Mouse (Mus musculus) midbrain, embryonic 11.5 days (tissue): ENCODE measurements at regions not wholly inside any gene's neighbourhood (a gene's known extent, or its start where the extent isn't known, plus 50 kb on each side); places are given as distances from the start of the nearest gene placed in this dataset.

Experiments
- ATAC-seq: fragments of 200-750 bp; cut with Nextera tagmentation; 2 replicates; pipeline ENCODE4 v1.8.0; 2017; ENCODE audit warnings: moderate TSS enrichment, moderate library complexity; ENCODE audit not compliant: low FRiP score
- DNase-seq: peaks from one replicate; pipeline ENCODE4 v3.0.0; 2015; ENCODE audit warnings: low spot score; ENCODE audit errors: missing footprints
- H3K27ac ChIP-seq: fragments of 300-500 bp; sonication (generic); 2 replicates; pipeline ENCODE4 v1.5.1; 2014; ENCODE audit warnings: low read depth, low read length
- H3K27me3 ChIP-seq: fragments of 300-500 bp; sonication (generic); 2 replicates; pipeline ENCODE4 v1.6.1; 2014; ENCODE audit warnings: mild to moderate bottlenecking, low read length, moderate library complexity, mixed read lengths; ENCODE audit not compliant: control insufficient read depth, insufficient read depth
- H3K36me3 ChIP-seq: fragments of 300-500 bp; sonication (generic); 2 replicates; pipeline ENCODE4 v1.6.1; 2014; ENCODE audit warnings: mild to moderate bottlenecking, low read length, moderate library complexity, mixed read lengths; ENCODE audit not compliant: control insufficient read depth, insufficient read depth
- H3K4me1 ChIP-seq: fragments of 300-500 bp; sonication (generic); 2 replicates; pipeline ENCODE4 v1.6.1; 2014; ENCODE audit warnings: low read length; ENCODE audit not compliant: control insufficient read depth, insufficient read depth
- H3K4me2 ChIP-seq: fragments of 300-500 bp; sonication (generic); 2 replicates; pipeline ENCODE4 v1.6.1; 2014; ENCODE audit warnings: mild to moderate bottlenecking, moderate library complexity
- H3K4me3 ChIP-seq: fragments of 300-500 bp; sonication (generic); 2 replicates; pipeline ENCODE4 v1.5.1; 2014; ENCODE audit warnings: low read depth, low read length
- H3K9ac ChIP-seq: fragments of 300-500 bp; sonication (generic); 2 replicates; pipeline ENCODE4 v1.6.1; 2014; ENCODE audit warnings: low read length
- H3K9me3 ChIP-seq: fragments of 300-500 bp; sonication (generic); 2 replicates; pipeline ENCODE4 v1.6.1; 2016; ENCODE audit warnings: low read length; ENCODE audit not compliant: control insufficient read depth
- WGBS: fragments of 180-500 bp; shearing (Covaris S2); extraction: QIAGEN DNeasy Blood & Tissue Kit; methylation state at CpG from one replicate; pipeline ENCODE4 v1.1.7; 2014; 5-methylcytosine and 5-hydroxymethylcytosine counted together

DNA sequence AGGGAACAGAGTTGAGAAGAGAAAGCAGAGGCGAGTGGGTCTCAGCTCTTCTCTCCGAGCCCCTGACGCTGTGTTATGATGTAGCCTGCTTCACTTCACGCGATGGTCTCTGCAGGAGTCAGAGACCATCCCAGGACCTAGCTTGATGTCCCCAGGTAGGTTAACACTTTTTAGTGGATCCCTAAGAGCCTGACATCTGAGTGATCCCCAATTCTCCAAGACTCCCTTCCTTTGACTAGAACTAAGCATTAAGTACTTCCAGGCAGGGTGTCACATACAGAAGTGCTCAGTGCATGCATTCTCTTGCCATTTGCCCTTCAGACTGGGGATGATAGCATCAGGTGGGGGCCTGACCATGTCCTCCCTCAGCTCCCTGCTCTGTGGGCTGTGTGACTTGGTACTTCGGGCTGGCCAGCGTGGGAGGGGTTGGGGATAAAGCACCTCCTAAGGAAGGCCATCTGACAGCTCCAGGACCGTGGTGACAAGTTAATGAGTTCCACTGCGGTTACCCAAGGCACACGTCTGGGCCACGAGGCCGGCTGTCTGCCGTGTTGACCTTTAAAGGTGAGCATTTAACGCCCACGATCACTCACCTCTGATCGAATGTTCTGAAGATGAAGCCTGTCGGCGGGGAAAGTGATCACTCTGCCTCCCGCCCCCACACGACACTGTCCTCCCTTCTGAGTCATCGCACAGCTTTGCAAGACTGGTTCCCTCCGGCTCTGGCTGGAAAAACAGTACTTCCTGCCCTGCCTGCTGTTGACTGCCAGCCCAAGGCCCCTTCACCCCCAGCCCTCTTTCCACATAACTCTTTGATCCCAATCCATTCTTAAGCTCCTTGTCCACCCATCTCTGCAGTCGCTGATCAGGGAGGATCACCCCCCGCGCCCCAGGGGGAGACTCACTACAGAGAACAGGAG is 65.8 kb upstream of the Ppp2r5c start:
- DNase-seq: peak; percentile 73
- Histone ChIP-seq H3K9me3 (no peaks in the 10 kb centered on the region), H3K36me3 (no peaks in the 10 kb centered on the region), H3K9ac (no peak overlapping the region), H3K4me2 (no peak overlapping the region), H3K4me1 (peaks cover 4% of the 10 kb centered on the region), H3K27ac (no peak overlapping the region), H3K27me3 (no peaks in the 10 kb centered on the region), H3K4me3 (no peak overlapping the region)
- 84% methylated on average over 25 of the region's 25 CpGs for WGBS
- no peak for ATAC-seq

DNA sequence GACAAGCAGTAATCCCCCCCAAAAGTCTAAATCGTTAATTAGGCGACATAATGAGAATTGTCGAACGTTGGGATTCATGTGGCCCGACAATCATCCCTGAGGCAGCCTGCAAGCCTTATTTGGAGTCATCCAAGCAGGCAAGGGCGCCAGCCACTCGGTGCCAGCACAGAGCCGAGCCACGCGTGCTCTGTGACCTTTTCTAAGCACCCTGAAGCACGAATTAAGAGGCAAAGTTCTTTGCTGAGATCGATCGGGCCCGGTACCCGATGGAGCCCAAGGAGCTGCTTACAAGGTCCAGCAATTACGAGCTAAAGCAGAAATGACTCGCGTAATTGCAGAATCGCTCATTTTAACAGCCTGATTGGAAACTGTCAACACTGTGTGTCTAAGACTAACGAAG is 61.9 kb upstream of the Ppp2r5c start:
- no peaks in the 10 kb centered on the region for H3K4me1 ChIP-seq
- ATAC-seq (no peak), DNase-seq (peak; percentile 70)
- H3K36me3 ChIP-seq: no peaks in the 10 kb centered on the region
- 71% methylated on average over 20 of the region's 20 CpGs for WGBS
- no peaks in the 10 kb centered on the region for H3K27me3 ChIP-seq
- H3K9ac ChIP-seq: no peak overlapping the region
- no peak overlapping the region for H3K27ac ChIP-seq
- no peak overlapping the region for H3K4me3 ChIP-seq
- H3K4me2 ChIP-seq: no peak overlapping the region
- no peaks in the 10 kb centered on the region for H3K9me3 ChIP-seq

DNA sequence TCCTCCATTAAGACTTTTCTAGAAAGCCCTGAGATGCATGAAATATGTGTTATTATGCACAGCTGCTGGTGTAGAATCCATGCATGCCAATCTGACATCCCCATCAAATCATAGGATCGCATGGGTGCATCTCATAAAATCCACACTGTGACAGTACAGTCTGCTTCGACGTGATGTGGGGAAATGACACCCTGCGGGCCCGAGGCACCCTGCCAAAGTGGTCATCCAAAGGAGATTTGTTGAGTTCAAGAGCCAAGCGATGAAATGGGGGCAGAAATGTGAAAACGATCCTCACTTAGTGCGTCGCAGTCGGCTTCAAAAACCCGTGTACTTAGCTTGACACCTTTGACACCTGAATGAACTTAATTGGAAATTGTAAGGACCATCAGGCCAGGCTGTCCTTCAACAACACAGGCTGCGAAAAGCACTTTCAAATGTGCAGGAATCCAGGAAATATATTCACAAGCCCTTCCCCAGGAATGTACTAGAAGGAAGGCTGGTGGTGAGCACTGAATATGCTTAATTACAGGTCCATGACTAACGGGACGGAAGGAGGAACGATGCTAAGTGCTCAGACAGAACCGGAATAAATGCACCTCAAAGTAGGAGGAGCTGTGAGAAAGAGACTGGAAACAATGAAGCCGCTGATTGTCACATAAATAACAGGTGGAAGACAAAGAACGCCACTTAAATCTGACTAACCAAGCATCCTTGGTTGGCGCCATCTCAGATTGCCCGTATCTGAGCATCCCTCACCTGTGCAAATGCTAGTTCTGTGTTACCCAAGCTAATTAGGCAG is 60.9 kb upstream of the Ppp2r5c start:
- 83% methylated on average over 20 of the region's 20 CpGs for WGBS
- Histone ChIP-seq H3K27ac (no peak overlapping the region), H3K4me1 (no peaks in the 10 kb centered on the region), H3K36me3 (no peaks in the 10 kb centered on the region), H3K27me3 (no peaks in the 10 kb centered on the region), H3K9me3 (no peaks in the 10 kb centered on the region), H3K4me3 (no peak overlapping the region), H3K9ac (no peak overlapping the region), H3K4me2 (no peak overlapping the region)
- ATAC-seq (no peak), DNase-seq (peak; percentile 72)

DNA sequence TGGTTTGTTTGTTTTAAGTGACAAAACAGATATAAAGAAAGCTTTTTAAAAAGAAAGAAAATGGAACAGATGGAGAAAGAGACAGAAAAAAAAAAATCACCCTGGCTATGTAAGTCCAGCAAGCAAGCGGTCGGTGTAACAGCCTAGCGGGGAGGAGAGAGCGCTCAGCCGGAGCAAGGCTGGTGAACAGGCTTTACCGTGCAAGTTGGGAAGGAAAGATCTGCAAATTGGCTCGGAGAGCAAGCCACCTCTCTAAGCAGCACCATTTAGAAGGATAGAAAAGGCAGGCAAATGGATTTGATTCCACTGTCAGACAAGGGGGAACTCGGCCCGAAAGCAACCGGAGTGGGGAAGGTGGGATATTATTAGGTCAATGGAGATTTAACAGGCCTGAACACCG is 59.9 kb upstream of the Ppp2r5c start:
- Histone ChIP-seq H3K4me2 (no peak overlapping the region), H3K27me3 (no peaks in the 10 kb centered on the region), H3K9ac (no peak overlapping the region), H3K4me3 (no peak overlapping the region), H3K4me1 (no peaks in the 10 kb centered on the region), H3K9me3 (no peaks in the 10 kb centered on the region), H3K27ac (no peak overlapping the region), H3K36me3 (no peaks in the 10 kb centered on the region)
- ATAC-seq: no peak
- DNase-seq: peak; percentile 82
- WGBS: 45% methylated on average over 11 of the region's 11 CpGs

DNA sequence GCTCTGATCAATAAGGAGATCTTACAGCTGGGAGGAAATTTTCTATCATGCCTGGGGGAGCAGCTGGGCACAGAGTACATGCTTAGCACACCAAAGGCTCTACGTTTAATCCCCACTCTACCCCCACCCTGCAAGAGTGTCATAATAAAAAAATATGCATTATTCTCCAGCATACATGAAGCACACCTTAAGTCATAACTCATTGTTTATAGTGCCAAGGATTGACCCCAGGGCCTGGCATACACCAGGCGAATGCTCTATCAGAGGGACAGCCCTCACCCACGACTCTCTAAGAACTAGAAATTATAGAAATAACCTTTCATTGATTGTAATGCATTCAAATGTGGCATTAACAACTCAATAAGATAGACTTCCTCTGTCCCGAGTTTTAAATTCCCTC is 59.4 kb upstream of the Ppp2r5c start:
- Histone ChIP-seq H3K36me3 (no peaks in the 10 kb centered on the region), H3K9me3 (no peaks in the 10 kb centered on the region), H3K27ac (no peak overlapping the region), H3K4me3 (no peak overlapping the region), H3K4me2 (no peak overlapping the region), H3K27me3 (no peaks in the 10 kb centered on the region), H3K9ac (no peak overlapping the region), H3K4me1 (no peaks in the 10 kb centered on the region)
- WGBS: 76% methylated on average over 4 of the region's 4 CpGs
- ATAC-seq: no peak
- peak; percentile 61 for DNase-seq

DNA sequence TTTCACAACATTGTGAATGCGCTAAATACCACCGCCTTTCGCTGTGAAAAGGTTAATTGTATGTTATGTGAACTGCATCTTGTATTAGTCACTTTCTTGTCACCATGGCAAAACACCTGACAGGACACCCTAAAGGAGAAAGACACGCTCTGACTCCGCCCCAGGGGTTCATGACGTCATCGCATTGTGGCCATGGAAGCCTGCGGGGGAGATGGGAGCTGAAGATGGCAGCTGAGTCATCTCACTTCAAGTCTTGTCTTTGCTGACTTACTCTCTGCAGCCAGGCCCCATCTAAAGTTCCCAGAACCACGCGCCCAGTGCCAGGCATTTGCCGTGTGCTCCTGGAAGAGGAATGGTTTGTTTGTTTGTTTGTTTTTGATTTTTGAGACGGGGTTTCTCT is 57.5 kb upstream of the Ppp2r5c start:
- no peaks in the 10 kb centered on the region for H3K27me3 ChIP-seq
- H3K9ac ChIP-seq: no peak overlapping the region
- H3K27ac ChIP-seq: no peak overlapping the region
- no peaks in the 10 kb centered on the region for H3K9me3 ChIP-seq
- DNase-seq: peak; percentile 59
- ATAC-seq: no peak
- no peaks in the 10 kb centered on the region for H3K36me3 ChIP-seq
- no peak overlapping the region for H3K4me3 ChIP-seq
- WGBS: 79% methylated on average over 12 of the region's 12 CpGs
- no peak overlapping the region for H3K4me2 ChIP-seq
- no peaks in the 10 kb centered on the region for H3K4me1 ChIP-seq

DNA sequence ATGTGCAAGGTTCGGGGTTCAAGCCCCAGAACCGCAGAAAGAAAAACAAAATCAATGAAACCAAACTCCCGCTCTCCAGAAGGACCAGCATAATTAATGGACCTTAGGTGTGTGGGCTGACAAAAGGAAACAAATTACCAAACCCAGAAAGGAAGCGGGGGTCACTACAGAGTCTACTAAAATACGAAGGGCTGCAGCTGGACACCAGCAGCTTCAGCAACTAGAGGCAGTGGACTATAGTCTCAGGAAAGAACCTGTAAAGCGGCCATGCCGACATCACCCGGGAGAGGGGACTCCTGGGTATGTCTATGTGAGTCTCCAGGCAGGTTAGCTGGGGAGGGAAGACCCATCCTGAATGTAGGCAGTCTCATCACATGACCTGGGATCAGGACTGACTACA is 55.5 kb upstream of the Ppp2r5c start:
- Histone ChIP-seq H3K4me2 (no peak overlapping the region), H3K9me3 (no peaks in the 10 kb centered on the region), H3K36me3 (no peaks in the 10 kb centered on the region), H3K4me3 (no peak overlapping the region), H3K9ac (no peak overlapping the region), H3K27me3 (no peaks in the 10 kb centered on the region), H3K4me1 (no peaks in the 10 kb centered on the region), H3K27ac (no peak overlapping the region)
- peak; percentile 49 for DNase-seq
- WGBS: 86% methylated on average over 8 of the region's 8 CpGs
- no peak for ATAC-seq

DNA sequence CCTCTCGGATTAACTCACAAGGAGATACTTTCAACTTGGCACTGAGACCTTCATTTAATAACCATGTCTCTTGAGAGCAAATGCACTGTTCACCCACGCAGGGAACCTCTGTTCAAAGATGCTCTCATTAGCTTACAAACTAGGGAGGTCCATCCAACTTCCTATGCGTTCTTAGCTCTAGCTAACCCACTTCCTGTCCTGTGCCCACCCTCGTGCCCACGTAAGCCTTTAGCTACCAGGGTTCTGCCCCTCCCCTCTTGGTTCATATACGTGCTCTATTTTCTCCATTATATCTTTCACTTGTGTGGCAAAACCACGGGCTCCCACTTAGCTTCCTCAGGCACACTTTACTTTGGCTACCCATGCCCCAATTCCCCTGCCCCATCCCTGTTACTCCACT is 53.4 kb upstream of the Ppp2r5c start:
- 80% methylated on average over 7 of the region's 7 CpGs for WGBS
- Histone ChIP-seq H3K9ac (no peak overlapping the region), H3K4me2 (no peak overlapping the region), H3K4me1 (no peaks in the 10 kb centered on the region), H3K9me3 (no peaks in the 10 kb centered on the region), H3K4me3 (no peak overlapping the region), H3K36me3 (no peaks in the 10 kb centered on the region), H3K27me3 (no peaks in the 10 kb centered on the region), H3K27ac (no peak overlapping the region)
- ATAC-seq: no peak
- DNase-seq: peak; percentile 21
